Mouse (Mus musculus) E14TG2a.4 (cell line): ENCODE measurements around the gene Pls3.

Experiments used
- H3K27me3 ChIP-seq: 2 replicates; pipeline ENCODE4 v1.6.1; 2014; ENCODE audit warnings: low read length, control low read depth; ENCODE audit not compliant: insufficient read depth
- H3K36me3 ChIP-seq: 2 replicates; pipeline ENCODE4 v1.6.1; 2014; ENCODE audit warnings: low read length, control low read depth; ENCODE audit not compliant: insufficient read depth
- H3K4me1 ChIP-seq: replicated peaks from 2 replicates; pipeline ENCODE4 v1.6.1; 2014; ENCODE audit warnings: low read depth, low read length, control low read depth
- H3K4me3 ChIP-seq: replicated peaks from 2 replicates; pipeline ENCODE4 v1.5.1; 2014; ENCODE audit warnings: mild to moderate bottlenecking, low read length
- H3K9me3 ChIP-seq: 2 replicates; pipeline ENCODE4 v1.6.1; 2014; ENCODE audit warnings: low read length, control low read depth
- CTCF ChIP-seq: conservative IDR thresholded peaks from 2 replicates; pipeline ENCODE4 v1.5.1; 2014; ENCODE audit warnings: low read length
- NANOG ChIP-seq: IDR thresholded peaks from 2 replicates; pipeline ENCODE4 v1.6.1; 2014; ENCODE audit warnings: borderline replicate concordance, low read length, mixed read lengths
- POU5F1 ChIP-seq: IDR thresholded peaks from 2 replicates; pipeline ENCODE4 v1.6.1; 2014; ENCODE audit warnings: low read length, borderline replicate concordance

The Pls3 gene

DNA sequence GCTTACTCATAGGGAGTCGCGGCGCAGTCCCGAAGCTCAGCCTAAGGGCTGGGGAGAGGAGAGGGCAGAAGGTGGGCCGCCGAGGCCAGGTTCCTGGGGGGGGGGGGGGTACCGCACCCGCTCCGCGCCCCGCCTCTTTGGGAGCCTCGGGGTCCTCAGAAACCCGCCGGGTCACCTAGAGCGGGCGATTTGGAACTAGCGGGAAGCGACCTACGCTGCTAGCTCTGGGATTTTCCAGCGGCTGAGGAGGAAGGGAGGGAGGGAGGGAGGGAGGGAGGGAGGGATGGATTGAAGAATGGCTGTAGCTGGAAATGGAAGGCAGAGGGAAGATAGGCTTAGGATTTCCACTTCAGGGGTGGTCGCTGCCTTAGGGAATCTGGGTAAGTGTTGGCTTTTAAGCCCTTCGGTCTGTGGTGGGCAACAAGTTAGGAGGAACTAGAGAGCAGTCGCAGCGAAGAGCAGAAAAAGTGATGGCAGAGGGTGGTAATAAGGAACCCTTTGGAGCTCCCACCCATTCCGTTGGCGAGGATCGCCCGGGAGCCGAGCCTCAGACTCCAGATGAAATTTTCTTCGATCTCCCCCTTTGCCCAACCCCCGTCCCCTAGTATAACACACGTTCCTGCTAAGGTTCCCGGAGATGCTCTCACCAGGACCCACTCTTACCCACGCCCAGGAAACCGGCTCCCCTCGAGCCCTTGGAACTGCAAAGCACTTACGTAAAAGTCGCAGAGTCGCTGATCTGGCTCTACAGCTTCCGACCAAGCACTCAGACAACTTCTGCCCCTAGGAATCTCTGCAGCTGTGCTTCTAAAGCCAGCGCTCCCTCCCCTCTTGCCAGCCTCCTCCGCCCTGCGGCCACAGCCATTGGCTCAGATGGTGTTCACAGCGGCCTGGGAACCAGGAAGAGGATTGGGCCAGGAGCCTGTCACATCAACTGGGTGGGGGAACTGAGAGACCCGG lies at the start of gene Pls3:
Gene Pls3, minus strand, starts transcription at position 851 of the 960 bp plus-strand sequence.
- TF ChIP-seq NANOG (no peak), POU5F1 (no peak), CTCF (no peak)
- peaks cover 12% of the 10 kb centered on the region; the same call in 1 of the 2 replicates for H3K4me1 ChIP-seq
- H3K36me3 ChIP-seq, result no peaks in the 10 kb centered on the region
- H3K4me3 ChIP-seq, result peak within 1 kb of the TSS; percentile 81
- no peaks in the 10 kb centered on the region for H3K27me3 ChIP-seq
- no peaks in the 10 kb centered on the region for H3K9me3 ChIP-seq

DNA sequence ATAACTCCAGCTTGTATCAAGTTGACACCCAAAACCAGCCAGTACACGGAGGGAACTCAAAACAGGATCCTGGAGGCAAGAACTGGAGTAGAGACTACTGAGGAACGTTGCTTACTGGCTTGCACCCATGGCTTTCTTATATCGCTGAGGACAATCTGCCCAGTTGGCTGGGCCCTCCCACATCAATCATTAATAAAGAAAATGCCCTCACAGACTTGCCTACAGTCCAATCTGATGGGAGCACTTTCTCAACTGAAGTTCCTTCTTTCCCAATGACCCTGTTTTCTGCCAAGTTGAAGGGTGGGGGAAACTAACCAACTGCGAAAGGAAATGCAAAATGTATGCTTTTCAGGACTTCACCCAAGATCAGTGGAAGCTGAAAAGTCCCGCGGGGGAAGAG lies 20.7 kb upstream of the Pls3 start:
- Histone ChIP-seq H3K27me3 (no peaks in the 10 kb centered on the region), H3K4me1 (no peaks in the 10 kb centered on the region), H3K9me3 (no peaks in the 10 kb centered on the region), H3K36me3 (no peaks in the 10 kb centered on the region), H3K4me3 (no peak overlapping the region)
- TF ChIP-seq POU5F1 (no peak), NANOG (no peak), CTCF (no peak)

DNA sequence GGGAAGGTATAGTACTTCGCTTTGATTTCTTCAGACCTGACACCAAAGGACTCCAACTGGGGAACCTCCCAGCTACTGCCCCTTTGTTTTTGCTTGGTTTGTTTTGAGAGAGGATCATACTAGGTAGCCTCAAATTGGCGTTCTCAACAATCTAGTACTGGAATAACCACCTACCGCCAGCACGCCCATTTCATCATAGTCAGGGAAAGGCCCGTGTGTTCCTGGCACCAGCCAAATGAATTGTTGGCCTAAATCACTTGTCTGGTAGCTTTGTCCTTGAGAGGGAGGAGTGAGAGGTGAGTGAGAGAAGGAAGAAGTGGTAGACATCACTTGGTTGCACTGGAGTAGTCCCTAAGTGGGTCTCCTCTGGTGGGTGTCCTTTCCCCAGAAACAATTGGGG lies 584 bp upstream of the Pls3 start:
- Histone ChIP-seq H3K9me3 (no peaks in the 10 kb centered on the region), H3K36me3 (no peaks in the 10 kb centered on the region), H3K27me3 (no peaks in the 10 kb centered on the region), H3K4me1 (peaks cover 12% of the 10 kb centered on the region; the same call in 1 of the 2 replicates), H3K4me3 (peak overlapping the region; percentile 81)
- no peak for TF ChIP-seq NANOG
- no peak for TF ChIP-seq CTCF
- no peak for TF ChIP-seq POU5F1

DNA sequence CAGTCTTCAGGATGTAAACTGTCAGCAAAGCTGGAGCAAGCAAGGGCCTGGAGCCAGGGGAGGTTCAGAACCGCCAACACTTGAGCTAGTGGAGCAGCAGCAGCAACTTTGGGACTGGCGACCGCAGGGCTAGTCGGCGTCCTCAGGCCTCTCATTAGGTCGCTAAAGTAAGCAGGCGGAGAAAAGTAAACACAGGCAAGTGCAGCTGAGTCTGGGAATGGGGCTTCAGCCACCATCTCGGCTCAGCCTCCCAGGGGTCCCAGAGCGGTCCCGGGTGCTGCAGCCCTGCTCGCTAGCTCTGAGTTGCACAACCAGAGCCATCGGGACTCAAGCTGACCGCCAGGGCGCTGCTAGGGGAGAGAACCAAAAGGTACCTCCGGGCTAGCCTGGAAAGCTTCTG lies 1.2 kb downstream of the Pls3 start:
- Histone ChIP-seq H3K4me1 (peaks cover 12% of the 10 kb centered on the region; the same call in 1 of the 2 replicates), H3K9me3 (no peaks in the 10 kb centered on the region), H3K36me3 (no peaks in the 10 kb centered on the region), H3K27me3 (no peaks in the 10 kb centered on the region), H3K4me3 (peak overlapping the region; percentile 81)
- TF ChIP-seq POU5F1 (no peak), NANOG (no peak), CTCF (no peak)

DNA sequence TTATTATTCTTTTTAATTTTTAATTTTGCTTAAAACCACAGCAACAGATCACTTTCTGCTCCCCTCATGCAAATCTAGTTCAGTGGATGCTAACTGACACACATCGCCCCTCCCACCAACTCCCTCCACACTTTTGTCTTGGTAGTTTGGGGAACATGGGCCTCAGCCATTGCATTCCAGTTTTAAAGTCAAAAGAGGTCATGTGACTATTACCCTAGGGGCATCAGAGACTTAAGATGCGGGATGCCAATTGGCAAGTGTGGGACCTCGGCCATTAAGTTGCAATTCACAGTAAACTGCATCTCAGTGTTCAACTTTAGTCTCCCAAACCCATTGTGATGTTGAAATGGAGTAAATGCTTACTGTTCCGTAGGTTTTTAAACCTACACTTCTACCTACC lies 1.7 kb downstream of the Pls3 start:
- peaks cover 12% of the 10 kb centered on the region; the same call in 1 of the 2 replicates for H3K4me1 ChIP-seq
- H3K9me3 ChIP-seq, result no peaks in the 10 kb centered on the region
- no peaks in the 10 kb centered on the region for H3K27me3 ChIP-seq
- no peak for TF ChIP-seq NANOG
- TF ChIP-seq CTCF, result no peak
- no peak for TF ChIP-seq POU5F1
- peak overlapping the region; percentile 81 for H3K4me3 ChIP-seq
- H3K36me3 ChIP-seq, result no peaks in the 10 kb centered on the region

DNA sequence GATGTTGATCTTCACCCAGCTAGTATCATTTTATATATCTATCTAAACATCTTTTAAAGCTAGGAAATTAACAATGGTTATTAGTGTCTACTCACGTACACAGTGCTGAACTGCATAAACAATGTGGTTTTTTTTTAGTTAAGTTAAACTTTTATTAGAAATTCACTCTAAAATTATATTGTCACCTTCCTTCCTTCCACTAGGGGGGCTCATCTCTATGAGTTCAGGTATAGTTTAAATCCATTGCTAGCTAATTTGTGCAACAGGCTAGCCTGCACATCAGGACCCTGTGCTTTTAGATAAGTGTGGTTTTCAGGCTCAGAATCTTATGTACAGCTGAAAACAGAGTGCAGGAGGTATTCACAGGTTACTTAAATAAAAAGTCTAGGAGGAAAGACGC lies 3.1 kb downstream of the Pls3 start:
- Histone ChIP-seq H3K27me3 (no peaks in the 10 kb centered on the region), H3K4me1 (peaks cover 12% of the 10 kb centered on the region; the same call in 1 of the 2 replicates), H3K36me3 (no peaks in the 10 kb centered on the region), H3K9me3 (no peaks in the 10 kb centered on the region), H3K4me3 (no peak overlapping the region)
- TF ChIP-seq CTCF (no peak), NANOG (no peak), POU5F1 (no peak)

DNA sequence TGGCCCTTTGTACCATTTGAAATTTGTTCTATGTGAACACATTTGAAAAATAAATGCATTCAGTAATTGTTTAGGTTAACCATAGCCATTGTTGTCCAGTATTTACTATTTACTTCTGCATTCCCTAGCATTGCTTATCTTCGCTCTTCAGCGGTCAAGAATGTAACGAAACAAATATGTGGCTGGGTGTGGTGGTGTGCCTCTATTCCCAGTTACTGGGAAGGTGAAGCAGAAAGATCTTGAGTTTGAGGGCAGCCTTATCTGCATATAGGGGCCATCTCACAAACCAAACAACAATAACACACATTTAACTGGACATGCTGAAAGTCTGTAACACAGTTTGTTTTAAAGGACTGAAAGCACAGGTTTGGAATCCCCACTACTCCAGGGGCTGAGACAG lies 13.3 kb downstream of the Pls3 start:
- Histone ChIP-seq H3K27me3 (no peaks in the 10 kb centered on the region), H3K4me3 (no peak overlapping the region), H3K36me3 (no peaks in the 10 kb centered on the region), H3K9me3 (no peaks in the 10 kb centered on the region), H3K4me1 (no peaks in the 10 kb centered on the region)
- TF ChIP-seq NANOG (no peak), CTCF (no peak), POU5F1 (no peak)

DNA sequence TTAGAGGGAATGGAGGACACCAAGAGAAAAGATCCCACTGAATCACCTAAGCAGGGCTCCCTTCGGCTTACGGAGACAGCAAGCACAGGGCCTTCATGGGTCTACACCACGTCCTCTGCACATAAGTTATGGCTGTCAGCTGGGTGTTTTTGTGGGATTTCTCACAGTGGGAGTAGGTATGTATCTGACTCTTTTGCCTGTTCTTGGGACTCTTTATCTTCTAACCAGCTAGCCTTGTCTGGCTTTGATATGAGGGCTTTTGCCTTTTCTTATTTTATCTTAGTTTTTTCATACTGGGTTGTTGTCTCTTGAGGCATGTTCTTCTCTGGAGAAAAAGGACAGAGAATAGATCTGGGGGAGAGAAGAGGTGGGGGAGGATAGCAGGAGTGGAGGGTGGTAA lies 20.7 kb downstream of the Pls3 start:
- no peaks in the 10 kb centered on the region for H3K27me3 ChIP-seq
- no peak overlapping the region for H3K4me3 ChIP-seq
- H3K4me1 ChIP-seq, result no peaks in the 10 kb centered on the region
- TF ChIP-seq POU5F1 (no peak), NANOG (no peak), CTCF (no peak)
- H3K9me3 ChIP-seq, result no peaks in the 10 kb centered on the region
- no peaks in the 10 kb centered on the region for H3K36me3 ChIP-seq

DNA sequence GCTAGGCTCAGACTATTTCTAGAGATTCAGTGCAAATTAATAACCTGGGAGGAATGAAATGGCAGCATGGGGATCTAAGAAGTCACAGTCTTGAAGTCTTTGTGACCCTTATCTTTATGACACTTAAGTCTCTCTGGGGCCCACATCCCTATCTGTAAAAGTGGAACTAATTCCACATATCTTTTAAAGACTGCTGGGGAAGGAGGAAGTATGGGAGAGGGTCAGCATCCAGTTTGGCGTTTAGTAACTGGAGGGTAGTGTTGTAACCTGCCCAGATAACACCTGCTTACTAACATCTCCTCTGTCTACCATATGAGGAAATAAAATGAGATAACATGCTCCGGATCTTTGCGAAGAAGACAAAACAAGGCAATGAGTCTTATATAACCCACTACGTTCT lies 30.7 kb downstream of the Pls3 start:
- Histone ChIP-seq H3K27me3 (no peaks in the 10 kb centered on the region), H3K4me1 (0 out of 2 replicates have a peak, but pooled peaks cover 3% of the 10 kb centered on the region), H3K36me3 (no peaks in the 10 kb centered on the region), H3K4me3 (no peak overlapping the region), H3K9me3 (no peaks in the 10 kb centered on the region)
- TF ChIP-seq NANOG, result no peak
- no peak for TF ChIP-seq POU5F1
- no peak for TF ChIP-seq CTCF
